In genomic region chr15:79609226-79609625, GRCm38 (mm10) we compare ENCODE assay signal across 23 mouse cellular contexts. TPM values are rescaled to one million over a fixed set of nuclear protein-coding genes. Genes with fewer than 3 reads are reported as not detected.
DNase-seq lines count a peak whose midpoint lies in the region.
"Had no signal": no experiment of that assay in that cellular context is flagged by ENCODE, and none has a peak within 500 bp of the region (broad histone marks: within the 10 kb centered on the region; RNA-seq: fewer than 3 reads in every experiment).

No protein-coding gene starts in this region.

- DNase-seq in heart, adult 11 months: peak; percentile 79
- no peak for DNase-seq in heart, adult 8-10 months (ENCODE audit: low spot score)
- DNase-seq in ES-CJ7 (ENCODE audit: low read depth, low spot score) (peak; percentile 70), R1 (ENCODE audit: low read depth, low spot score) (peak; percentile 80), ZHBTc4 (ENCODE audit: low read depth, low spot score) (peak; percentile 61)
- DNase-seq in cerebellum, adult 11-12 months: no peak
- no peak for DNase-seq in layer of hippocampus, adult 11-12 months (ENCODE audit: low spot score)
- DNase-seq in thymus, postnatal 14 days: no peak
- DNase-seq: adrenal gland, adult 2 months; adrenal gland, adult 8-10 months; adrenal gland, postnatal 10 days; adrenal gland, postnatal 14 days; adrenal gland, postnatal 25 days; adrenal gland, postnatal 36 days; B cell, adult 2 months; cerebellum, adult 11 months; cerebellum, adult 18-20 months; cerebellum, adult 2 months; cerebellum, adult 8-10 months; cerebellum, adult 9-10 months had no signal

RNA-seq across cellular contexts. Expression of gene Dmc1, which starts 4.3 kb away (rescaled TPM):
- total RNA-seq in heart, adult 8-10 months (2022): under 1 TPM in 1 of 4 experiments, not detected in 3; 0.28 TPM
- total RNA-seq: CH12.LX, G1E, MEL had no signal

RNA-seq across cellular contexts. Expression of gene Fam227a, which starts 49.5 kb away (rescaled TPM):
- under 1 TPM; 0.37 to 0.82 (median 0.63) TPM for total RNA-seq in heart, adult 8-10 months (2022)

RNA-seq across cellular contexts. Expression of gene Cby1, which starts 49.8 kb away (rescaled TPM):
- 10 to 100 TPM; 16.1 to 24.6 (median 19.7) TPM for total RNA-seq in heart, adult 8-10 months (2022)

Comparison
In these comparisons a context has a peak if more than half of its experiments do, and no peak if none do; other contexts are left out.
1. DNase-seq: peak in heart, adult 11 months (single experiment), ES-CJ7 (single experiment), R1 (single experiment) and ZHBTc4 (single experiment); none in heart, adult 8-10 months (single experiment), cerebellum, adult 11-12 months (single experiment), layer of hippocampus, adult 11-12 months (single experiment) and thymus, postnatal 14 days (single experiment).